Mouse (Mus musculus) kidney, postnatal 0 days (tissue): ENCODE results near the gene Epb41l5. TPM values are rescaled to one million over a fixed set of nuclear protein-coding genes. Genes with fewer than 3 reads are reported as not detected.

ENCODE experiments used
- ATAC-seq: fragments of 200-750 bp; cut with Nextera tagmentation; replicated peaks from 2 replicates; pipeline ENCODE4 v1.8.0; 2017; ENCODE audit warnings: low read depth, moderate number of reproducible peaks, moderate TSS enrichment, moderate library complexity; ENCODE audit not compliant: low FRiP score
- DNase-seq: peaks from one replicate; pipeline ENCODE4 v3.0.0-alpha.2; 2016; ENCODE audit warnings: low spot score
- H3K27ac ChIP-seq: fragments of 300-500 bp; sonication (generic); 2 replicates; pipeline ENCODE4 v1.5.1; 2014; ENCODE audit warnings: mild to moderate bottlenecking
- H3K27me3 ChIP-seq: fragments of 300-500 bp; sonication (generic); 2 replicates; pipeline ENCODE4 v1.6.1; 2014; ENCODE audit warnings: low read length, mixed read lengths; ENCODE audit not compliant: insufficient read depth
- H3K36me3 ChIP-seq: fragments of 300-500 bp; sonication (generic); 2 replicates; pipeline ENCODE4 v1.6.1; 2014; ENCODE audit warnings: low read length, mixed read lengths; ENCODE audit not compliant: insufficient read depth
- H3K4me1 ChIP-seq: fragments of 300-500 bp; sonication (generic); replicated peaks from 2 replicates; pipeline ENCODE4 v1.6.1; 2014; ENCODE audit warnings: antibody characterized with exemption, low read length, mixed read lengths; ENCODE audit not compliant: insufficient read depth
- H3K4me2 ChIP-seq: fragments of 300-500 bp; sonication (generic); 2 replicates; pipeline ENCODE4 v1.6.1; 2014; ENCODE audit warnings: mild to moderate bottlenecking, low read length, moderate library complexity, mixed read lengths
- H3K4me3 ChIP-seq: fragments of 300-500 bp; sonication (generic); replicated peaks from 2 replicates; pipeline ENCODE4 v1.5.1; 2014; ENCODE audit warnings: low read depth, low read length
- H3K9ac ChIP-seq: fragments of 300-500 bp; sonication (generic); 2 replicates; pipeline ENCODE4 v1.6.1; 2014; ENCODE audit warnings: low read depth, low read length
- H3K9me3 ChIP-seq: fragments of 300-500 bp; sonication (generic); replicated peaks from 2 replicates; pipeline ENCODE4 v1.6.1; 2016; ENCODE audit warnings: low read length, inconsistent platforms, mixed read lengths
- CTCF ChIP-seq: IDR thresholded peaks from 2 replicates; pipeline ENCODE4 v1.5.1; 2016; ENCODE audit warnings: antibody characterized with exemption, low read depth, mild to moderate bottlenecking, moderate library complexity
- WGBS: fragments of 180-500 bp; shearing (Covaris S2); extraction: QIAGEN DNeasy Blood & Tissue Kit; methylation state at CpG from one replicate; pipeline ENCODE4 v1.1.7; 2014; 5-methylcytosine and 5-hydroxymethylcytosine counted together
- polyA plus RNA-seq: library from polyadenylated mRNA; unstranded; fragments of >200 nt; fragmentation: Nextera tagmentation; extraction: Ambion mirVana; gene quantifications from 2 replicates; pipeline ENCODE4 v1.2.1, GENCODE M21; 2015

The Epb41l5 gene
- polyA plus RNA-seq, 1 experiment from 2014 or later: 50.9 TPM

DNA sequence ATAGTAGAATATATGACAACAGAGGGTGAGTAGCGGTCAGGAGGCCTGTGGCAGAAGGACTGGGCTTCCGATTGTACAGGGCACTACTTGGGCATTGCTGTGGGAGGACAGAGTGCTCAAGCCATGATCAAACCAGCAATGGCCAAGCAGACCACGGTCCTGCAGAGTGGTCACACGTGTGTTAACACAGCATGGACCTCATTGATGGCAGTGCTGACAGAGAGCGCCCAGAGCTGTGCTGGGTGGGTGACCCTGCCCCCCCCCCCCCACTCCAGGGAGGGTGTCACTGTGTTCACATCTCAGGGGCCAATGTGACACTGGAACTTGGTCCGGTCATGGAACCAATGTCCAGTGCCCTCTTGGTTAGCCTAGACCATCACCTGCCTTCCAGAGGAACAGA is 116.6 kb downstream of the Epb41l5 start:
- Histone ChIP-seq H3K4me2 (no peak overlapping the region), H3K36me3 (0 out of 2 replicates have a peak, but pooled peaks cover 4% of the 10 kb centered on the region), H3K27me3 (no peaks in the 10 kb centered on the region), H3K4me3 (no peak overlapping the region), H3K27ac (no peak overlapping the region), H3K9me3 (no peaks in the 10 kb centered on the region), H3K9ac (no peak overlapping the region), H3K4me1 (no peaks in the 10 kb centered on the region)
- DNase-seq: no peak
- no peak for TF ChIP-seq CTCF
- no peak; the same call in 1 of the 2 replicates for ATAC-seq
- WGBS: 93% methylated on average over 6 of the region's 6 CpGs

DNA sequence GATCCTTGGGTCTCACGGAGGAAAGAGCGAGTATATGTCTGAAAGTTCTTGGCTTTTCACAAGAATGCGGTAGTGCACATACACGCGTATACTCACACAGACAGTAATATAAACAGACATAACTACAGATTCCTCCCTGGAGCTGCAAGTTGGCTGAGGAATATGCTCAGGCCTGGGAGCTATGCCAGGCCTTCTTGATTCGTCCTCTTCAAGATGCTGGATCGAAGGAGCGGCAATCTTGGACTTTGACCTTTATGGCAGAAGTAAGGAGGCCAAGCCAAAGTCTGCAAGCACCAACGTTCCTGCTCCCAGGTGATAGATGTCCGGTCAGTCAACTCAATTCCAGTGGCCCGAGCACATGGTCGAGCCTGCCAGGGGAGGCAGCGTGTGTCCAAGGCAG is 117.9 kb downstream of the Epb41l5 start:
- no peak overlapping the region for H3K27ac ChIP-seq
- ATAC-seq: no peak

GRCm38 (mm10) chr1:119525689-119526591 is 122.9 kb downstream of the Epb41l5 start, which contains the start of gene Tmem185b:
Gene Tmem185b, plus strand, starts transcription at chr1:119526160.
- Histone ChIP-seq H3K9me3 (no peaks in the 10 kb centered on the region), H3K27me3 (no peaks in the 10 kb centered on the region), H3K4me2 (peak within 1 kb of the TSS; percentile 89), H3K27ac (peak within 1 kb of the TSS; percentile 91), H3K36me3 (0 out of 2 replicates have a peak, but pooled peaks cover 4% of the 10 kb centered on the region), H3K4me3 (peak within 1 kb of the TSS; percentile 64), H3K4me1 (peaks cover 16% of the 10 kb centered on the region), H3K9ac (peak within 1 kb of the TSS; percentile 83)
- ATAC-seq (peak; percentile 94), DNase-seq (peak; percentile 95)
- WGBS: 2% methylated on average over 79 of the region's 82 CpGs
- TF ChIP-seq CTCF: no peak

More for the DNA sequence above, 117.9 kb downstream of the Epb41l5 start:
- WGBS: 78% methylated on average over 13 of the region's 13 CpGs
- DNase-seq: no peak
- no peak overlapping the region for H3K4me3 ChIP-seq
- TF ChIP-seq CTCF: no peak
- H3K36me3 ChIP-seq: 0 out of 2 replicates have a peak, but pooled peaks cover 4% of the 10 kb centered on the region
- H3K4me2 ChIP-seq: no peak overlapping the region
- no peaks in the 10 kb centered on the region for H3K9me3 ChIP-seq
- no peak overlapping the region for H3K9ac ChIP-seq
- no peaks in the 10 kb centered on the region for H3K27me3 ChIP-seq
- peaks cover 6% of the 10 kb centered on the region for H3K4me1 ChIP-seq

DNA sequence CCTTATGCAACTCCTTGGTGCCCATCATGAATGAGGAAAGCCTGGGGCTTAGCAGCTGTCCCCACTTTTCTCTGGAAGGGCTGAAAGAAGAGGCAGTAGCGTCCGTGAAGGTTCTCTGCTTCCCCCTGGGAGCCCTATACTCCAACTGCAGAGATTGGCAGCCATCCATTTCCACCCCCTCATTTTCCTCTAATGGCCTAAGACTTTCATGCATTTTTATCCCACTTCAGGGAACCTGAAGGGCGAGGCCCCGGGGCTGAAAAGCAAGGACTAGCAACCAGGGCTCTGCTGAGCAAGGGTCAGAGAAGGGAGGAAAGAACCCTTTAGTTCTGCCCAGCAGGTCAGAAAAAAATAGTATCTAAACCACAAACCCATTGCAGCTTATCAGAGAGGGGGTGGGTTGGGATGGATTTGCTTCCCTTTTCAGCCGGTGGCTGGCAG is 123.8 kb downstream of the Epb41l5 start:
- H3K4me2 ChIP-seq: peak overlapping the region; percentile 89
- peak; percentile 58 for DNase-seq
- no peaks in the 10 kb centered on the region for H3K9me3 ChIP-seq
- H3K27ac ChIP-seq: peak overlapping the region; percentile 91
- H3K9ac ChIP-seq: peak overlapping the region; percentile 83
- TF ChIP-seq CTCF: peak; percentile 39; the same call in 1 of the 2 replicates
- peaks cover 16% of the 10 kb centered on the region for H3K4me1 ChIP-seq
- WGBS: 13% methylated on average over 5 of the region's 5 CpGs
- H3K4me3 ChIP-seq: peak overlapping the region; percentile 64; the same call in 1 of the 2 replicates
- no peaks in the 10 kb centered on the region for H3K27me3 ChIP-seq
- H3K36me3 ChIP-seq: 0 out of 2 replicates have a peak, but pooled peaks cover 4% of the 10 kb centered on the region
- ATAC-seq: no peak

GRCm38 (mm10) chr1:119523826-119524225 is 125.0 kb downstream of the Epb41l5 start:
- no peak for DNase-seq
- Histone ChIP-seq H3K4me1 (peaks cover 16% of the 10 kb centered on the region), H3K4me2 (no peak overlapping the region), H3K36me3 (0 out of 2 replicates have a peak, but pooled peaks cover 4% of the 10 kb centered on the region), H3K27me3 (no peaks in the 10 kb centered on the region), H3K4me3 (no peak overlapping the region), H3K9me3 (no peaks in the 10 kb centered on the region), H3K9ac (peak overlapping the region; percentile 83; the same call in 1 of the 2 replicates), H3K27ac (peak overlapping the region; percentile 74)
- ATAC-seq: no peak
- WGBS: 82% methylated on average over 7 of the region's 7 CpGs
- no peak for TF ChIP-seq CTCF

- Histone ChIP-seq H3K9ac (no peak overlapping the region), H3K27me3 (no peaks in the 10 kb centered on the region), H3K27ac (peak overlapping the region; percentile 74), H3K4me1 (peaks cover 16% of the 10 kb centered on the region), H3K9me3 (no peaks in the 10 kb centered on the region), H3K4me2 (no peak overlapping the region), H3K36me3 (0 out of 2 replicates have a peak, but pooled peaks cover 1% of the 10 kb centered on the region), H3K4me3 (no peak overlapping the region)
- TF ChIP-seq CTCF: no peak
- no peak for DNase-seq
- 80% methylated on average over 7 of the region's 7 CpGs for WGBS
- no peak for ATAC-seq
Measured at GRCm38 (mm10) chr1:119523369-119523768, 125.4 kb downstream of the Epb41l5 start.
